Mouse (Mus musculus): Measurements from ENCODE around the gene Ccdc155. TPM values are rescaled to one million over a fixed set of nuclear protein-coding genes. Genes with fewer than 3 reads are reported as not detected.

Gene Ccdc155
- total RNA-seq, 2 experiments from 2014 or later = 1.1 to 1.9 TPM

Small RNAs within 50 kb of the gene (microRNA-seq; reads per million reads assigned to microRNA genes)
- not detected for gene Mir7055

Other genes with a start within 250 kb of the Ccdc155 start
- gene Cpt1c, start 230.0 kb downstream of the Ccdc155 start, total RNA-seq (2021) = 10 to 100 TPM; 59.7 to 68.8 TPM
- gene Prmt1, start 218.3 kb downstream of the Ccdc155 start, total RNA-seq (2021) = 100 to 1,000 TPM; 485 to 487 TPM
- gene Irf3, start 207.2 kb downstream of the Ccdc155 start, total RNA-seq (2021) = 10 to 100 TPM; 34.8 to 37.9 TPM
- gene Bcl2l12, start 206.2 kb downstream of the Ccdc155 start, total RNA-seq (2021) = 1 to 10 TPM; 4.4 to 4.7 TPM
- gene Scaf1, start 188.5 kb downstream of the Ccdc155 start, total RNA-seq (2021) = 100 to 1,000 TPM; 154 TPM
- 1 to 10 TPM; 6.9 to 7.2 TPM for gene Rras, start 186.9 kb downstream of the Ccdc155 start, total RNA-seq (2021)
- 10 to 100 TPM; 77.9 to 80.6 TPM for gene Prr12, start 152.0 kb downstream of the Ccdc155 start, total RNA-seq (2021)
- 10 to 100 TPM; 44.8 to 47.6 TPM for gene Nosip, start 142.5 kb downstream of the Ccdc155 start, total RNA-seq (2021)
- gene Prrg2, start 142.2 kb downstream of the Ccdc155 start, total RNA-seq (2021) = 1 to 10 TPM; 6.2 to 7.2 TPM
- 10 to 100 TPM; 13.0 to 16.7 TPM for gene Rcn3, start 112.7 kb downstream of the Ccdc155 start, total RNA-seq (2021)
- 10 to 100 TPM; 17.7 to 18.3 TPM for gene Fcgrt, start 101.0 kb downstream of the Ccdc155 start, total RNA-seq (2021)
- gene Rps11, start 80.5 kb downstream of the Ccdc155 start, total RNA-seq (2021) = 100 to 1,000 TPM; 707 to 729 TPM
- gene Rpl13a, start 76.1 kb downstream of the Ccdc155 start, total RNA-seq (2021) = 1,000 to 10,000 TPM in 1 of 2 experiments, 100 to 1,000 TPM in 1; 958 to 1,083 TPM
- under 1 TPM in 1 of 2 experiments, not detected in 1; 0.50 TPM for gene Gm45713, start 68.7 kb downstream of the Ccdc155 start, total RNA-seq (2021)
- gene Flt3l, start 68.5 kb downstream of the Ccdc155 start, total RNA-seq (2021) = 1 to 10 TPM; 2.8 to 3.0 TPM
- 100 to 1,000 TPM; 100 to 101 TPM for gene Pih1d1, start 50.6 kb downstream of the Ccdc155 start, total RNA-seq (2021)
- gene Aldh16a1, start 50.3 kb downstream of the Ccdc155 start, total RNA-seq (2021) = 10 to 100 TPM; 16.7 to 16.9 TPM
- gene Slc17a7, start 40.9 kb downstream of the Ccdc155 start, total RNA-seq (2021) = 100 to 1,000 TPM; 267 to 292 TPM
- gene Gfy, start 25.3 kb downstream of the Ccdc155 start, total RNA-seq (2021) = under 1 TPM in 1 of 2 experiments, not detected in 1; 0.38 TPM
- not detected for gene Pth2, start 23.9 kb downstream of the Ccdc155 start, total RNA-seq (2021)
- 10 to 100 TPM; 14.5 to 18.3 TPM for gene Dkkl1, start 7.3 kb upstream of the Ccdc155 start, total RNA-seq (2021)
- 10 to 100 TPM; 15.1 to 17.6 TPM for gene Tead2, start 10.9 kb upstream of the Ccdc155 start, total RNA-seq (2021)
- 1 to 10 TPM; 2.5 to 2.6 TPM for gene Cd37, start 34.2 kb upstream of the Ccdc155 start, total RNA-seq (2021)
- 1 to 10 TPM; 1.2 to 1.8 TPM for gene Slc6a16, start 36.2 kb upstream of the Ccdc155 start, total RNA-seq (2021)
- gene Slc6a21, start 72.6 kb upstream of the Ccdc155 start, total RNA-seq (2021) = not detected
- gene Trpm4, start 128.9 kb upstream of the Ccdc155 start, total RNA-seq (2021) = 10 to 100 TPM; 32.1 to 33.8 TPM
- under 1 TPM; 0.36 to 0.38 TPM for gene Hrc, start 130.4 kb upstream of the Ccdc155 start, total RNA-seq (2021)
- 100 to 1,000 TPM; 106 to 108 TPM for gene Ppfia3, start 162.1 kb upstream of the Ccdc155 start, total RNA-seq (2021)
- 10 to 100 TPM; 60.4 to 68.3 TPM for gene Lin7b, start 165.7 kb upstream of the Ccdc155 start, total RNA-seq (2021)
- 100 to 1,000 TPM; 453 to 460 TPM for gene Snrnp70, start 190.8 kb upstream of the Ccdc155 start, total RNA-seq (2021)
- under 1 TPM in 1 of 2 experiments, not detected in 1; 0.16 TPM for gene Kcna7, start 200.8 kb upstream of the Ccdc155 start, total RNA-seq (2021)
- under 1 TPM in 1 of 2 experiments, not detected in 1; 0.30 TPM for gene Ntf5, start 208.8 kb upstream of the Ccdc155 start, total RNA-seq (2021)
- gene Lhb, start 215.9 kb upstream of the Ccdc155 start, total RNA-seq (2021) = not detected
- 10 to 100 TPM; 17.8 to 18.7 TPM for gene Gys1, start 230.0 kb upstream of the Ccdc155 start, total RNA-seq (2021)
- 10 to 100 TPM; 54.2 to 60.3 TPM for gene Ruvbl2, start 233.2 kb upstream of the Ccdc155 start, total RNA-seq (2021)

Measured in left cerebral cortex, postnatal 4 days (tissue).